Mouse (Mus musculus) left cerebral cortex, adult 8-10 months (tissue): ENCODE data around the gene Rgl3. TPM values are rescaled to one million over a fixed set of nuclear protein-coding genes. Genes with fewer than 3 reads are reported as not detected.

Experiments
- DNase-seq, 2 experiments: peaks; one replicate each; pipeline ENCODE4 v3.0.0; 2022; ENCODE audit warnings: low spot score in 2 of 2
- total RNA-seq, 4 experiments: library from RNA; stranded (reverse); gene quantifications; 2 replicates each; pipeline ENCODE4 v1.2.4; 2022

Gene Rgl3
- total RNA-seq, 4 experiments from 2014 or later: 2.7 to 4.4 (median 3.2) TPM

- no peak for DNase-seq
Measured at GRCm38 (mm10) chr9:21983911-21984310, 5.3 kb downstream of the Rgl3 start.

GRCm38 (mm10) chr9:21978398-21979128, 10.7 kb downstream of the Rgl3 start:
- DNase-seq: no peak

- DNase-seq: no peak
Measured at GRCm38 (mm10) chr9:21977972-21978371, 11.3 kb downstream of the Rgl3 start.

- DNase-seq: no peak
Measured at GRCm38 (mm10) chr9:21977331-21977730, 11.9 kb downstream of the Rgl3 start.

- DNase-seq: no peak
Measured at GRCm38 (mm10) chr9:21976626-21977175, 12.5 kb downstream of the Rgl3 start.

GRCm38 (mm10) chr9:21969304-21969703, 19.9 kb downstream of the Rgl3 start:
- DNase-seq: no peak

- DNase-seq: no peak
Measured at GRCm38 (mm10) chr9:21968883-21969282, 20.4 kb downstream of the Rgl3 start.

GRCm38 (mm10) chr9:21963417-21963816, 25.8 kb downstream of the Rgl3 start, which contains the start of gene Epor:
Epor (minus strand) TSS chr9:21963506.
- no peak for DNase-seq

- DNase-seq: peak; percentile 55 to 83
Measured at GRCm38 (mm10) chr9:21962416-21963059, 26.7 kb downstream of the Rgl3 start.

- DNase-seq: no peak
Measured at GRCm38 (mm10) chr9:21962010-21962409, 27.2 kb downstream of the Rgl3 start.

- no peak for DNase-seq
Measured at GRCm38 (mm10) chr9:21961366-21961980, 27.8 kb downstream of the Rgl3 start.

GRCm38 (mm10) chr9:21960558-21961208, 28.6 kb downstream of the Rgl3 start:
- DNase-seq: no peak

GRCm38 (mm10) chr9:21960135-21960534, 29.1 kb downstream of the Rgl3 start:
- no peak for DNase-seq

GRCm38 (mm10) chr9:21959244-21959643, 30.0 kb downstream of the Rgl3 start:
- DNase-seq: no peak

GRCm38 (mm10) chr9:21958372-21958771, 30.9 kb downstream of the Rgl3 start:
- no peak for DNase-seq

GRCm38 (mm10) chr9:21955570-21956281, 33.5 kb downstream of the Rgl3 start, which contains the start of gene Swsap1:
Swsap1 (plus strand) TSS chr9:21955755.
- DNase-seq: peak; percentile 99 to 100

- DNase-seq: no peak
Measured at GRCm38 (mm10) chr9:21955225-21955569, 34.0 kb downstream of the Rgl3 start.

GRCm38 (mm10) chr9:21954635-21955034, 34.6 kb downstream of the Rgl3 start:
- no peak for DNase-seq

GRCm38 (mm10) chr9:21953600-21953999, 35.6 kb downstream of the Rgl3 start:
- DNase-seq: peak in 1 of 2 experiments; percentile 79

GRCm38 (mm10) chr9:21951977-21952376, 37.3 kb downstream of the Rgl3 start:
- no peak for DNase-seq

GRCm38 (mm10) chr9:21950322-21950721, 38.9 kb downstream of the Rgl3 start:
- DNase-seq: no peak
